Mouse (Mus musculus) layer of hippocampus, adult 8-10 months (tissue): Measurements from ENCODE around the gene Tekt2. TPM values are rescaled to one million over a fixed set of nuclear protein-coding genes. Genes with fewer than 3 reads are reported as not detected.

Experiments used
- DNase-seq, 2 experiments: peaks; one replicate each; pipeline ENCODE4 v3.0.0; 2022; ENCODE audit warnings: low spot score in 2 of 2
- total RNA-seq, 4 experiments: library from RNA; stranded (reverse); gene quantifications; 2 replicates each; pipeline ENCODE4 v1.2.4; 2022

Gene Tekt2
- 1 to 10 TPM; 1.3 to 2.6 (median 1.4) TPM for total RNA-seq

DNA sequence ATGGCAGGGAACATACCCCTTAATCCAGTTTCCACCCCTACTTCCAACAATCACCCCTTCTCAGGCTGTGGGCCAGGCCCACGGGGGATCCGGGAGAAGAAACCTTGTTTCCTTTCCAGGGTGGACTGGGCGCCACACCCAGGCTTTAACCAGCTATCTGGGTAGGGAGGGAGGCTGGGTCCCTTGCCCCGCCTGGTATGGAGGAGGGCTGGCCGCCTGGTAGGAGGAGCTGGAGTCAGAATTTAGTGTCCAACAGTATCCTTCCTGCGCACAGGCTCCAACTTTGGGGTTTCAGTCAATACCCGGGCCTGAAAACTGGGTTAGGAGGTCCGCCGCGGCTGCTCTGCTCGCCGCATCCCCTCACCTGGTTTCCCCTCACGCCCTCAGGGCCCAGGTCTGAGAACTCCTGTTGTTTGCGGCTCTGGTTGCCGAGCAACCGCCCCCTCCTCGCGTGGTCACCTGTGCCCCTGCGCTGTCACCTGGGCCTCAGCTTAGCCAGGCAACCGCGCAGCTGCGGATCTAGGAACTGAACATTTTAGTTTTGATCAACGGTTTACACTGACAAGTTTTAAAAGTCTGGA, at the start of gene Tekt2:
Gene Tekt2, minus strand, starts transcription at position 408 of the 581 bp plus-strand sequence.
- DNase-seq: no peak

DNA sequence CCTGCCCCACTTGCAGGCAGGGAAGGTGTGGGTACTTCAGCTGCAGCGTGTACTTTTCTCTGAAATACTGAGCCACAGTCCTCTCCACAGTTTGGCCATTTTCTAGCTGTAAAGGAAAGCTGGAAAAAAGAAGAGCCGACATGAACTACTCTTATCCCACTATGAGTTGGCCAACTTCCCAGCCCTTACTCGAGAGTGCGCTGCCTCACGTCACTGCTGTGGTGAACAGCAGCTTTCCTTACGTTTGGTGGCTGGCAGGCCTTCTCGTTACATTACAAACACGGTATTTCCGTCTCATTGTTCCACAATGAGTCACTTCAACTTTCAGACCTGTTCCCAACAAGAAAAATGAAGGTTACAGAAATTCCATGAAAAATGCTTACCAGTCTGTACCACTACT, 46.0 kb upstream of the Tekt2 start:
- DNase-seq: no peak

DNA sequence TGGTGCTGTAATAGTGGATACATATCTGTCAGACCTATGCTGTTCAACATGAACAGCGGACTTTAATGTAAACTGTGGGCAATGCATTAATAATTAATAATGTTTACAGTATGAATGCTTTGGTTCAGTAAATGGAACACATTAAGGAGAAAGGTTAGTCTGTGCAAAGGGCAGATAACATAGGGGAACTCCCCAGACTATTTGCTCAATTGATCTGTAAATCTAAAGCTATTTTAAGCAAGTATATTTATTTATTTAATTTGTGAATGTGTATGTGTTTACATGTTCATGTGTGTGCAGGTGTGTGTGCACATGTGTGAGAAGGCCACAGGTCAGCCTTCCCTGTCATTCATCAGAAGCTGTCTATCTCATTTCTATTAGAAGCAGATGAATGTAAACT, 34.6 kb upstream of the Tekt2 start:
- no peak for DNase-seq

DNA sequence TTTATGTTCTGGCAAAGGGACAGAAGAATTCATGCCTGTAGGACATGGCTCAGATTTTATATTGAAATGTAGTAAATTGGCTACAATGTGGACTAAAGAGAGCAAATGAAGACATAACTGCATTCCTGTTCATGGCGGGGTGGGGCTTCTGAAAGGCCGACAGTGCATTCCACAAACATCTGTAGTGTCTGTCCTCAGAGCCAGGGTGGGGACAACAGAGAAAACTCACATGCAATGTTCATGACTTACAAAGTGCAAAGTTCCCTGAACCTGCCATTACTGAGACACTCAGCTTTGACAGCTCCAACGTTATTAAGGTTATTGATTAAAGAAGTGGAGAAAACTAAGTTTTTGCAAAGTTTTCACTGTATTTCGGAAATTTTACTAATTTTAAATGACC, 18.0 kb upstream of the Tekt2 start:
- DNase-seq: no peak

DNA sequence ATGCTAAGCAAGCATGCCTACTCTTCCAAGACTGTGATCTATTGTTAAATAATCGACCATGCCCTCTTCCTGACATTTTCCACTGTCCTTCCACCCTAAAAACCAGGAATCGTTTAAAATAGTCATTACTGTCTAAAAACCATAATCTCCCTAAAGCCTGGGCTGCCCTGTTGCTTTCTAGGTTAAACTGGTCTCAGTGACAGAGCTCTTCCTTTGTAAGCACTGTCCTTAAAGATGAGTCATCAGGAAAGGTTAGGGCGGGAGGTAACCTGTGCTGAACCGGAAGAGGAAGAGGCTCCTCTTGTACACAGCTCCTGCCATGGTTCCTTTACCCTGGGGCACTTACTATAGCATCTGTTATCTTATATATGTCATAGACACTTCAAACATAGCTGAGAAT, 14.0 kb upstream of the Tekt2 start:
- DNase-seq: no peak

DNA sequence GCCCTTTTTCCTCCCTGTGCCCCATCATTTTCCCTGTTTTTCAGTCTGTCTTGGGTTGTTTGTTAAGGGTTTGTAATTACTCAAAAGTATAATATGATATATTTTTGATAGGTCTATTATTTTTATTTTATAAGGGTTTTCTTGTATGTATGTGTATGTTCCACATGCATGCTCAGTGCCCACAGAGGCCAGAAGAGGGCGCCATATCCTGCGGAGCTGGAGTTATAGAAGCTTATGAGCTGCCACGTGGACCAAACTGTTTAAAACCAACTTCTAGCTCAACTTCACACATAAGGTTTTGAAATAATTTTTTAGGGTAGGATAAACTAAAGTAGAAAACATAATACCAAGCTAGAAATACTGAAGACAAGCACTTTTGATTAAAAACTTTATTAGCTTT, 6.9 kb upstream of the Tekt2 start:
- no peak for DNase-seq

DNA sequence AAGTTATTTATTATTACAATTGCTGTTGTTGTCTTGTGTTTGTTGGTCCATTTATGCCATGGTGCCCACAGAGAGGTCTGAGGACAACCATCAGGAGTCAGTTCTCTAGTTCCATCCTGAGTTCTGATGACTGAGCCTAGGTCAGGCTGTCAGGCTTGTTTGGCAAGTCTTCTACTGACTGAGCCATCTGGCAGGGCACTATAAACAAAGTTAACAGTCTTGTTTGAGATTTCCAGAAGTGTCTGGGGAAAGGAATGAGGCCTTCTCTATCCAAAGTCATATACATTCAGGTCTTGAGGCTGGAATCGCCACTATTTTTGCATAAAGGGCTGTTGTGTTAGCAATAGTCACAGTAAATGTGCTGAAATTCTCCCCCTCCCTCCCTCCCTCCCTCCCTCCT, 6.3 kb upstream of the Tekt2 start:
- no peak for DNase-seq

DNA sequence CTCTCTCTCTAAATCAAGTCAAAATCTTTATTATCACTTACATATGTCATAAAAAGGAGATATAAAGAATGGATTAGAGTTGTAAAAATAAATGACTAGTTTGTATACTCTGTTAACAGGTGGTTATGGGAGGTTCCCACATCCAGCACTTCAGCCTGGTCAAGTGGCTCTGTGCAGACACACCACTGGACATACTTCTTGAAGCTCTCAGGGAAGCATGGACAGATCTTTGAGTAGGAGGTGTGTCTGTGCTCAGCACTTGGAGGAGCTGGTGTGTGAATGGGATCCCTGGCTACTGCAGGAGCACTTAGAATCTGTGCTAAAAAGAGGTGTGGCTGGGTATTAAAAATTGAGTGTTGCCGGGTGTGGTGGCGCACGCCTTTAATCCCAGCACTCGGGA, 4.8 kb upstream of the Tekt2 start:
- DNase-seq: no peak

DNA sequence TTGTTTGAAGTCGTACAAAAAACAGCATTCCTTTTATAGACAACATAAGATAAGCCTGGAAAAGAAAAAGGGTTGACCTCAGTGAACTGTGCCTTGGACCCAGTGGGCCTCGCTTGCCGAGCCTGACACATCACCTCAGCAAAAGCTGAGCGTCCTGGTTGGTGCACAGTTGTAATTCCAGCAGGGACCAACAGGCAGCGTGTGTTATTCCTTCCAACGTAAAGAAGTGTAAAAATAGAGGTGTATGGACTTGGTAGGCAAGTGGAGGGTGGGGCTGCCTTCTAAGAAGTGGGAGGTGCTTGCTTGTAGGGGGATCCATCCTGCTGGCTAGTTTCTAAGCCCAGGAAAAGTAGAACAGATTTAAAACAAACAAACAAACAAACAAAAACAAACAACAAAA, 548 bp upstream of the Tekt2 start:
- DNase-seq: no peak

DNA sequence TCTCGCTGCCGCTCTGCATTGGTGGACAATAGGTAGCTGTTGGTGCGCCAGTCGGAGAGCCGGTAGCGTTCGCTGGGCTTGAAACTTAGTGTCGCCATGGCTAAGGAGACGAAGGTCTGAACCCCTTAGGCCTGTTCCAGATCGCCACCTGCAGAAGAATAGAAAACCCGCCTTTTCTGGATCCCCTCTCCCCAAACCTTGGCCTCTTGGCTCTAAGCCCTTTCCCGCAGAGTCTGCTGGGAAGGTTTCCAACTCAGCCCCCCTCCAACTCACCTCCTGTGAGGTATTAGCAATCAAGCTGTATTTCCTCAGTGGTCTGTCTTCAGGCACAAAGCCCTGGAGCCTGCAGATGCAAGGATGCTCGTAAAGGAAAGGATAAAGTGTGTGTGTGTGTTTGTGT, 627 bp downstream of the Tekt2 start:
- DNase-seq: no peak

DNA sequence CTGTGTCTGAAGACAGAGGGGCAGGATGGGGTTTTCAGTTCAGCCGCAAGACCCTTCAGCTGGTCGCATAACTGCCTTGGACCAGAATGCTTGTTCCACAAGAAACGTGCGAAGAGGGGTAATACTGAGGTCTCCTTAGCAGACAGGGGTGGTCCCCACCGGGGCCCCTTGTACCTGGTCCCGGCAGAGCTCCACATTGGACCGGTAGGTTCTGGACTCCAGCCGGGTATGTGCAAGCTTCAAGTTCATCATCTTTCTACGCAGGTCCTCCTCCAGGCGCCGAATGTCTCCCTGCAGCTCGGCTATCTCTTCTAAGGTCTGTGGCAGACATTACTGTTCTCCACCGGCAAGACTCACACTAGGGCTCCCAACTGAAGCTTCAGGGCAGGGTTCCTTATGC, 2.8 kb downstream of the Tekt2 start:
- no peak for DNase-seq

DNA sequence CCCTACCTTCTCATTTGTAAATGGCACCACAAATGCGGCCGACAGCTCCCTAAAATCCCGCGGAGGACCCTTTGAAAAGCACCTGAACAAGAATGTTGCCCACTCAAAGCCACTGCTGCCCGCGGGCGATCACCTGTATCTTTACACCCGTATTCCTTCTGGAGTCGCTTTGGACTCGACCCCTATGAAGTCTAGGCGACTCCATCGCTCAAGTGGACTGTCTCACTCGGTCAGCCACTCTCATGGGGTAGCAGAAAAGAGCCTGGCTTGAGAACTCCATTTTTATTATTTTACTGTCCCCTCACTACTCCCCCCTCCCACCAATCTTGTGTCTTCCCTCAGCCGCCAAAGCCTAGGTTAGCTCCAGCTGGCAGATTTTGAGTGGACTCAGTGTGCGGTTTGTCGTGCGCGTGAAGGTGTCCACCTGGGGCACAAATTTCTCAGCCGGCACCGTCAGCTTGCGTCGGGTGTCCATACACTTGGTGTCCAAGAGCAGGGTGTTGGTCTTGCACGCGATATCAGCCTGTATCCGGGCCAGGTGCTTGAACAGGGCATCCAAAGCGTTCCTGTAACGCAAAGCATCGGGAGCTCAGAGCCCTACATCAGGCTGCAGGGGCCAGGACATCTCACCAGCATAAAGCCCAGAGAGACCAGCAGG, 3.5 kb downstream of the Tekt2 start:
- no peak for DNase-seq

DNA sequence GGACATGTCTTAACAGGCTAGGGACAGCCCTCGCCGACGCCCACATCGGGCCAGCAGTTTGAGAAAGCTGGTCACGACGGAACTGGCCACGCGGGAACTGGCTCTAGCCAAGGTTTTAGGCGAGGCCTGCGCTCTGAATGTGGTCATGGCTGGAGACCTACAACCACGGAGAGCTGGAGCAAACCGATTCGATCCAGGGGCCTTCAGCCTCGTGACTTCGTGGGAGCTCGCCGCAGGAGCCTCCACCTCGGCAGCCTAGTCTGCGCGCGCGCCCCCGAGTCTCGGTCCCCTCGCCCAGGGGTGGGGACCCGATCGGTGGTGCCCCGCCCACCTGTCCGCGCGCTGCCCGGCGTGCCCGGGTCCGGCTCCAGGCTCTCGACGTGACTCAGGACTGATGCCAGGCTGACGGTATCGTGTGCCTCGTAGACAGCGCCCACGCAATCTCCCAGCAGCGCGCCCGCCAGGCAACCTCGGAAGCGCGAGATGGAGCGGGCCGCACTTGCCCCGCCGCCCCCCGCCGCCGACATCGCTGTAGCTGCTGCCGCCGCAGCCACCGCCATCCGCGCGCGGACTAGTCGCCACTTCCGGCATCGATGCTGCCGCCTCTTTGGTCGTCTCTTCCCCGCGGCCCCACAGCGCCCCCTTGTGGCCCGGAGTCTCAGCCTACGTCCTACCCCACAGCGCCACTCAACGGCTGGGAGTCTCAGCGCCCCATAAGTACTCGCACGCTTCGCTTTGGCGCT, 4.2 kb downstream of the Tekt2 start, which contains the start of gene Adprhl2:
Gene Adprhl2, minus strand, starts transcription at position 593 of the 743 bp plus-strand sequence.
- peak; percentile 92 to 98 for DNase-seq

DNA sequence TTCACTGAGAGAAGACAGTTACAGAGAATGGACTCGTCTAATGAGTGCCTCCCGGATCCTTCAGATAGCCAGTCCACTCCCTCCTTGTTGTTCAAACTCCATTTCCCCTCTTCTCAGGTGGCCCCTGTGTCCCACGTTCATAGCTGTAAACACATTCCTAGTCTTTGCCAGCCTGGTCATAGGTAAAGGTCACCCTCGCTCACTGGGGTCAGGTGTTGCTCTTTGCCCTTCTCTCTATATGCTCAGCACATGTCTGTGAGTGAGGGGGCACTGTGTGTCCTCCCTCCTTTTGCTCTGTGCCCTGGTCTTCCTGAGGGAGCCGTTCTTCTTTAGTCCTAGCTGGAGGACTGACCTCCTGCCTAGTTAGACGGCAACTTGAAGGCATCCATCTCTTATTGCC, 5.7 kb downstream of the Tekt2 start:
- no peak for DNase-seq

DNA sequence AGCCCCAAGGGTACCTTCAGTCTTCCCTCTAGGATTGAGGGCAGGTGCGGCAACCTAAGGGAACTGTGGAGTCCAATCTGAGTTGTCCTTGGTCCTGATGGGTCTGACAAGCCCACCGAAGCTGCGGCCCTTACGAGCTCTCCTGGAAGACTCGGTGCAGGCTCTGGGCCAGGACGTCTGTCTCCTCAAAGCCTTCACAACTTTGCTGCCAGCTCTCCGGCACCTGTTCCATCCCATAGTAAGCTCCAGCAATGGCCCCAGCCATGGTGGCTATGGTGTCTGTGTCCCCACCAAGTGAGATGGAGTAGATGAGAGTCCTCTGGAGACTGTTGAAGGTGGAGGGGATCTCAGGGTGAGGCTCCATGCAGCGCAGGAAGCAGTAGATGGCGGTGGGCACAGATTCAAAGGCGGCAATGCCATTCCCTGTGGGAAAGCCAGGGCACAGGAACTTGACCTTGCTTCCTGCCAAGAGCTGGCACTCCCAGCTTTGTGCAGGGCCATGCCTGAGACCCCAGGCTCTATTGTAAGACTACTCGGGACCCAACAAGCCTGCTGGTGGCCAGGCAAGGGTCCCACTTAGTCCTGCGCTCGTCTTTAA, 8.9 kb downstream of the Tekt2 start:
- DNase-seq: no peak

DNA sequence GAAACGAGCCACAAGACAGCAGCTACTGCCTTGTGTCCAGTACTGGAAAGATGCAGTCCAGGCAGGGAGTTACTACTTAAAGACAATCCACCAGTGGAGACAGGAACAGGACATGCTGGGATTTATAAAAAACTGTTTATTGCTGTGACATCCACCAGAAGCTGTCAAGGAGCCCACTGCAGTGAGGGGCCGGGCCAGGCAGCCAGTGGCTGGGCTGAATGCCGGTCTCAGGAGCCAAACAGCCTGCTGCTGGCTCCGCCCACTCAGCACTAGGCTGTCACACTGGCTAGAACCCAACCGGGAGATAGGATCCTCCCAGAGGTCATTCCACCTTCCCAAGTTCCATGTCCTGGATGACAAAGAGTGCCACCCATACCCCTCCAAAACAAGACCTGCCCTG, 9.6 kb downstream of the Tekt2 start:
- no peak for DNase-seq

DNA sequence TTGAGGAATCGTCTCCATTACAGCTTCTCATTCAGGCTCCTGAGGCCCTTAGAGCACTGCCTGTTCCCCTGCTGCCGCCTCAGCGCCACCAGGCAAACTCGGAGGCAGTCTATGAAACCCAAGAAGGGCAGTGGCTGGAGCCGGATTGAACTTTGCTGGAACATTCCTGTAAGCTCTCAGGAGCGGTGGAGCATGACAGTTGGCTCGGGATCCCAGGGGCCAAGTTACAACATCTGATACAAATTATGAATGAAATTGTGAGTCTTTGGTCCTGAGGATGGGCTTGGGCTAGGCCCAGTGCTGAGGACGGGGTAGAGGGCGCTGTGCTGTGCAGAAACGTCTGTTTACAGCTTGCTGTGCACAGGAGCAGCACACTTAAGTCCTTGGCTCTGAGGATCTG, 11.1 kb downstream of the Tekt2 start:
- no peak for DNase-seq

DNA sequence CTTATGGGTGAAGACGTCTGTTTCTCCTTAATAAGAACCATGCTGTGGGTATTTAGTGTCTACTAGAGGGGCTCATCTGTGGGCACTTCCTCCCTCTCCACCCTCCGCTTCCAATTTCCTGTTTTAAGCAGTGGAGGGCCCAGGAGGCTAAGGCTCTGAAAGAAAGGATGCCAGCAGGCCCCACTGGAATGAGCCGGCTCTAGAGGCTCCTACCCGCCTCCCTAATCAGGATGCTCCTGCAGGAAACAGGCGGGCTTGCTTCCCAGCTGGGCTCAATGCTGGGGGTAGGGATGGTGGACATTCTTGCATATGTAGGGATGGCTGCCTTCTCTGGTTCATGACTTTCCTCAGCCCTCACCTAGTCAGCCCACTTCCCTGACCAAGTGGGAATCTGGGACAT, 12.3 kb downstream of the Tekt2 start:
- DNase-seq: no peak

DNA sequence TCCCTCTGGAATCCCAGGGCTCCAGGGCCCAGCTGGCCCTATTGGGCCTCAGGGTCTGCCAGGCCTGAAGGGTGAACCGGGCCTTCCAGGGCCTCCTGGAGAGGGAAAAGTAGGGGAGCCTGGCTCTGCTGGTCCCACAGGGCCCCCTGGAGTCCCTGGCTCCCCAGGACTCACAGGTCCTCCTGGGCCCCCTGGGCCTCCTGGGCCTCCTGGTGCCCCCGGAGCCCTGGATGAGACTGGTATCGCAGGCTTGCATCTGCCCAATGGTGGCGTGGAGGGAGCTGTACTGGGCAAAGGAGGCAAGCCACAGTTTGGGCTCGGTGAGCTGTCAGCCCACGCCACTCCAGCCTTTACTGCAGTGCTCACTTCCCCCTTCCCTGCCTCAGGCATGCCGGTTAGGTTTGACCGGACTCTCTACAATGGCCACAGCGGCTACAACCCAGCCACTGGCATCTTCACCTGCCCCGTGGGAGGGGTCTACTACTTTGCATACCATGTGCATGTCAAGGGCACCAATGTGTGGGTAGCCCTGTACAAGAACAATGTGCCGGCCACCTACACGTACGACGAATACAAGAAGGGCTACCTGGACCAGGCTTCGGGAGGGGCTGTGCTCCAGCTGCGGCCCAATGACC, 13.8 kb downstream of the Tekt2 start:
- DNase-seq: no peak

DNA sequence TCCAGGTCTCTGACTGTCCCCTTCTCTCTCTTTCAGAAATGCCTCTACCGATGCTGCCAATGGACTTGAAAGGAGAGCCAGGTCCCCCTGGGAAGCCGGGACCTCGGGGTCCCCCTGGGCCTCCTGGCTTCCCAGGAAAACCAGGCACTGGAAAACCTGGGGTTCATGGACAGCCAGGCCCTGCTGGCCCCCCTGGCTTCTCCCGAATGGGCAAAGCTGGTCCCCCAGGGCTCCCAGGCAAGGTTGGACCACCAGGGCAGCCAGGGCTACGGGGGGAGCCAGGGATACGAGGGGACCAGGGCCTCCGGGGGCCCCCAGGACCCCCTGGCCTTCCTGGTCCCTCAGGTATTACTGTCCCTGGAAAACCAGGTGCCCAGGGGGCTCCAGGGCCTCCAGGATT, 15.1 kb downstream of the Tekt2 start:
- no peak for DNase-seq

DNA sequence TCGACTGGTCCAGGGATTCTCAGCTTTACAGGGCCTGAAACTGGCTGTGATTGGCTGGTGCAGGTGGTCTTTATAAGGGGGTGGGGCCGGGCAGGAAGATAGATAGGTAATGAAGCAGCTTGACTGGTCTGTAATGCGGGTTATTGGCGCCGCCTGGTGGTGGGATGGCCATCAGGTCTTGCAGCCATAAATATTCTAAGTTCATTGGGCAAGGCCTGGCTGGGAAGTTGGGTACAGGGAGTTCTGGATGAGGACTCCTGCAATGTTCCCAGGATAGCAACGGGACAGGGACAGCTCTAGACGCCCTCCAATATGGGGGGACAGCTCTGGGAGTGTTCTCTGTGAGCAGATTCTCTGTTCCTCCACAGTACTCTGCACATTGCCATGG, 15.6 kb downstream of the Tekt2 start:
- DNase-seq: peak; percentile 79 to 90
